Mouse (Mus musculus): ENCODE measurements around the gene Gstm5. TPM values are rescaled to one million over a fixed set of nuclear protein-coding genes. Genes with fewer than 3 reads are reported as not detected.

Gstm5 gene
- polyA plus RNA-seq, 1 experiment from 2014 or later = 270 TPM

DNA sequence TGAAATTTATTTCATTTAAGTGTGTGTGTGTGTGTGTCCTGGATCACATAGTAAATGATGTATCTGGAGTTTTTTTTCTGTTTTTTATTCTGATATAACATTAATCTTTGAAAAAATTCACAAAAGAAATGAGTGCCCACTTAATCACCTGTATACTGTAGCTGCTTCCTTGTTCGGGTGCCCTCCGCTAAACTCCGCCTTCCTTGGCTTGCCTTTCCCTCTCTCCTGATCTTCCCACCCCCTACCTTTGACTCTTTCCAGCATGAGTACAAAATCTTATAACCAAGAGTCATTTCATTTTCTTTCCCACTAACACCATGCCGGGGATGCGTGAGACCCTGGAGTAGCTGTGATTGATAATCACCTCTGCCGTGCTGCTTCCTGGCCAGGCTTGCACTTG lies 36.5 kb downstream of the Gstm5 start:
- H3K36me3 ChIP-seq (ENCODE audit: control insufficient read depth, insufficient read depth, low read length) = no peaks in the 10 kb centered on the region
- H3K9me3 ChIP-seq (ENCODE audit: control insufficient read depth, low read length) = no peaks in the 10 kb centered on the region
- no peak overlapping the region for H3K9ac ChIP-seq (ENCODE audit: low read length)
- ATAC-seq (ENCODE audit: low FRiP score) (0 out of 2 replicates have a peak, but pooled peaks have one; percentile 31), DNase-seq (ENCODE audit: low spot score, missing footprints) (no peak)
- 88% methylated on average over 6 of the region's 6 CpGs for WGBS
- no peak overlapping the region for H3K4me2 ChIP-seq
- no peak overlapping the region for H3K4me3 ChIP-seq (ENCODE audit: low read depth, low read length)
- no peaks in the 10 kb centered on the region for H3K27me3 ChIP-seq (ENCODE audit: control insufficient read depth, insufficient read depth, low read length)
- no peak overlapping the region for H3K27ac ChIP-seq (ENCODE audit: low read depth, low read length)
- H3K4me1 ChIP-seq (ENCODE audit: control insufficient read depth, insufficient read depth, low read length) = peaks cover 5% of the 10 kb centered on the region

DNA sequence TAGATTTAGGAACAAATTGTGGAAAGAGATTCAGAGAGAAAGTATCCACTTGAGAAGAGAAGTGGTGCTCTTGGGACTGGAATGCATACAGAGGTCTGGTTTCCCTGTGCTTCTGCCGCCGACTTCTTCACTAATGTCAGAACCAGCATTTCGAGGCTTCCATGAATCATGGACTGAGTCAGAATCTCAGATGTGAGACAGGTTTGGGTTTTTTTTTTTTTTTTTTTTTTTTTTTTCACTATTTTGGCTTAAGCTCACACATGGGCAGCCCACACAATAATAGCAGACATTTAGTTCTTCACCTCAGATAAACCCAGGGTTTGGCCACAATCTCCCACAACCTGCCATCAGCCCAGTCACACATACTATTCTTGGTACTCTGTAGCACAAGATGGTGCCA lies 39.6 kb downstream of the Gstm5 start:
- Histone ChIP-seq H3K9me3 (ENCODE audit: control insufficient read depth, low read length) (no peaks in the 10 kb centered on the region), H3K27ac (ENCODE audit: low read depth, low read length) (no peak overlapping the region), H3K27me3 (ENCODE audit: control insufficient read depth, insufficient read depth, low read length) (no peaks in the 10 kb centered on the region), H3K4me2 (no peak overlapping the region), H3K4me1 (ENCODE audit: control insufficient read depth, insufficient read depth, low read length) (peaks cover 5% of the 10 kb centered on the region), H3K9ac (ENCODE audit: low read length) (no peak overlapping the region), H3K4me3 (ENCODE audit: low read depth, low read length) (no peak overlapping the region), H3K36me3 (ENCODE audit: control insufficient read depth, insufficient read depth, low read length) (no peaks in the 10 kb centered on the region)
- DNase-seq (ENCODE audit: low spot score, missing footprints) (no peak), ATAC-seq (ENCODE audit: low FRiP score) (no peak)
- 89% methylated on average over 3 of the region's 3 CpGs for WGBS

DNA sequence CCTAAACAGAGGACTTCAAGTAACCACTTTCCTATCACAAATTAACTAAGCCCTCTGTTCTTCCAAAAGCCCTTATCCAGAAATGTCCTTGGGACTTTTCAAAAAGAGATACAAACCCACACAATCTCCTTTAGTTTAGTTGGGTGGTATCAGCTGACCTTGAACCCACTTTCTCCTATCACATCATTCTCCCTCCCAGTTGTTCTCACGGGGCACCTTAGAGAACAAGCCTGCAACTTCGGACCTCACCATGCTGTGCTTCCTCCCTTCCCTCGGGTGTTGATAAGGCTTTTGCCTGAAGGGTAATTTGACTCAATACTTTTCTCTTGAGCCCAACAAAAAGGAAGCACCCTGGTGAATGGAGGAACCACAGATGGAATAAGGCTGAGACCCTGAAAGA lies 40.3 kb downstream of the Gstm5 start:
- Histone ChIP-seq H3K36me3 (ENCODE audit: control insufficient read depth, insufficient read depth, low read length) (no peaks in the 10 kb centered on the region), H3K27me3 (ENCODE audit: control insufficient read depth, insufficient read depth, low read length) (no peaks in the 10 kb centered on the region), H3K4me1 (ENCODE audit: control insufficient read depth, insufficient read depth, low read length) (peaks cover 3% of the 10 kb centered on the region), H3K27ac (ENCODE audit: low read depth, low read length) (no peak overlapping the region), H3K4me3 (ENCODE audit: low read depth, low read length) (no peak overlapping the region), H3K4me2 (no peak overlapping the region), H3K9ac (ENCODE audit: low read length) (no peak overlapping the region), H3K9me3 (ENCODE audit: control insufficient read depth, low read length) (no peaks in the 10 kb centered on the region)
- WGBS = 63% methylated on average over 3 of the region's 3 CpGs
- DNase-seq (ENCODE audit: low spot score, missing footprints) (no peak), ATAC-seq (ENCODE audit: low FRiP score) (no peak)

DNA sequence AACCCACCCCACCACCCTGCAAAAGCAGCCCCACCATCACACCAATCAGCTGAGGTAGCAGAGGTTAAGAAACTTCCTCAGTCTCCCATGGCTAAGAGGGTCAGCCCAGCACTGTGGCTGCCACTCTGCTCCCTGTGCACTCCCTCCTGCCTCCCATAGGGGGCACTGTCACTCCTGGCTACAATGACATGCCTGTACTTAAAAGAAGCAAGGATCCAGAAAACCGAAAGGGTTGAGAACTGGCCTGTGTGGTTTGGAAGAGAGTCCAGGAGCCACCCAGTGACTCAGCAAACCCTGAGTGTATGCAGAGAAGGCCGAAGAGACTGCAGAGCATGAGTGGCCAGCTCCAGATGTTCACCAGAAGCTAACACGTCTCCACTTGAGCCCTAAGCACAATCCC lies 43.8 kb downstream of the Gstm5 start:
- Histone ChIP-seq H3K4me1 (ENCODE audit: control insufficient read depth, insufficient read depth, low read length) (no peaks in the 10 kb centered on the region; the same call in 1 of the 2 replicates), H3K27me3 (ENCODE audit: control insufficient read depth, insufficient read depth, low read length) (no peaks in the 10 kb centered on the region), H3K27ac (ENCODE audit: low read depth, low read length) (no peak overlapping the region), H3K4me3 (ENCODE audit: low read depth, low read length) (no peak overlapping the region), H3K4me2 (no peak overlapping the region), H3K9me3 (ENCODE audit: control insufficient read depth, low read length) (no peaks in the 10 kb centered on the region), H3K36me3 (ENCODE audit: control insufficient read depth, insufficient read depth, low read length) (no peaks in the 10 kb centered on the region), H3K9ac (ENCODE audit: low read length) (no peak overlapping the region)
- DNase-seq (ENCODE audit: low spot score, missing footprints) = peak; percentile 94
- ATAC-seq (ENCODE audit: low FRiP score) = 0 out of 2 replicates have a peak, but pooled peaks have one; percentile 6
- 41% methylated on average over 3 of the region's 3 CpGs for WGBS

DNA sequence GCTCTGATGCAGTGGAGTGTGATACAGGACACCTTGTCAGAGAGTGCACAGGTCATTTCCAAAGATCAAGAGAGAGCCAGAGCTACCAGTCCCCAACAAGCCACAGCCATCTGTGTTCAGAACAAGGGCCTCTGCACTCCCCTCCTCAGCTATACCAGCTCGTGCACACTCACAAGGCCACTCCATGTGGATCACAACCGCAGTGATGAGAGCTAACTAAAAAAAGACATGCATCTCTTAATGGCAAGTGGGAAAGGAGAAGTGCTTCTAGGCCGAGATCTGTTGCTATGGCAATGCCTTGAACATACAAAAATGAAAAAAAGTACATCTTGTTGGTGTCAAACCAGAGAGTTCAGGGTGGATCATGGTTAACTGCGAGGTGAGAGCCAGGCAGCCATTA lies 44.2 kb downstream of the Gstm5 start:
- WGBS = 70% methylated on average over 4 of the region's 4 CpGs

DNA sequence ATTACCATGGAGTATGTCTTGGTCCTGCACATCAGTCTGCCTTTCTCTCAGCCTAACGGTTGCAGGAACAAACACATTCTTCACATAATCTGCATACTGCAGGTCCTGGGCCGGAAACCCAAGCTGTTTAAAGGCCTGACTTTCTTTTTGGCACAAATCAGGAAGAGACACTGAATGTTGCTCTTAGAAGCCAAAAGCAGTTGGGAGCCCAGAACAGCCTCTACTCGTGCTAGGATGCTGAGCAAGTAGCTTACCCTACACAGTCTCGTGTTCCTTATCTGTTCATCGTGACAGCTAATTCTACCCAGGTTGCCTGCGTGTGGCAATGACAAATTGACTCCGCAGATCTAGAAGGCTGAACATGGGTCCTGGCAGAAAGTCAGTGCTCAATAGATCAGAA lies 44.9 kb downstream of the Gstm5 start:
- Histone ChIP-seq H3K27ac (ENCODE audit: low read depth, low read length) (no peak overlapping the region), H3K9me3 (ENCODE audit: control insufficient read depth, low read length) (no peaks in the 10 kb centered on the region), H3K36me3 (ENCODE audit: control insufficient read depth, insufficient read depth, low read length) (no peaks in the 10 kb centered on the region), H3K27me3 (ENCODE audit: control insufficient read depth, insufficient read depth, low read length) (no peaks in the 10 kb centered on the region), H3K9ac (ENCODE audit: low read length) (no peak overlapping the region), H3K4me1 (ENCODE audit: control insufficient read depth, insufficient read depth, low read length) (no peaks in the 10 kb centered on the region; the same call in 1 of the 2 replicates), H3K4me3 (ENCODE audit: low read depth, low read length) (no peak overlapping the region), H3K4me2 (no peak overlapping the region)
- WGBS = 88% methylated on average over 7 of the region's 7 CpGs
- DNase-seq (ENCODE audit: low spot score, missing footprints) (no peak), ATAC-seq (ENCODE audit: low FRiP score) (no peak)

More for the DNA sequence above, 44.2 kb downstream of the Gstm5 start:
- ATAC-seq (ENCODE audit: low FRiP score) (no peak), DNase-seq (ENCODE audit: low spot score, missing footprints) (no peak)
- H3K4me3 ChIP-seq (ENCODE audit: low read depth, low read length) = no peak overlapping the region
- no peaks in the 10 kb centered on the region; the same call in 1 of the 2 replicates for H3K4me1 ChIP-seq (ENCODE audit: control insufficient read depth, insufficient read depth, low read length)
- no peaks in the 10 kb centered on the region for H3K36me3 ChIP-seq (ENCODE audit: control insufficient read depth, insufficient read depth, low read length)
- H3K27ac ChIP-seq (ENCODE audit: low read depth, low read length) = no peak overlapping the region
- H3K4me2 ChIP-seq = no peak overlapping the region
- no peaks in the 10 kb centered on the region for H3K9me3 ChIP-seq (ENCODE audit: control insufficient read depth, low read length)
- no peak overlapping the region for H3K9ac ChIP-seq (ENCODE audit: low read length)
- H3K27me3 ChIP-seq (ENCODE audit: control insufficient read depth, insufficient read depth, low read length) = no peaks in the 10 kb centered on the region

DNA sequence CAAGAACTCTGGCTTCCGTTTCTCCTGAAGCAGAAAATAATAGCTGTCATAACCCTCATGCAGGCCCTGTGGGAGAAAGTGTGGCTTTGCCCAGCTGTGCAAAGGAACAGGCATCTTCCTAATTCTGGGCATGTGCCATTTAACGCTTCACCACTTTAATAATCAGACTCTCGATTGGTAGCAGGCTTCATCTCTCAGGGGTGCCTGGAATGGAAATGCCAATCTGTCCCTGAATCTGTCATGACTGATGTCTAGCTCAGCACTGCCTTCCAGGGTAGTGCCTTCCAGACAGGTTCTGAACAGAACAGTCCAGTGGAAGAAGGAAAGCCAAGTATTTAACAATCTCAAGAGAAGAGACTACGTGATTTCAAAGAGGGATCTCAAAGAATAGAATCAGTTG lies 45.6 kb downstream of the Gstm5 start:
- Histone ChIP-seq H3K4me1 (ENCODE audit: control insufficient read depth, insufficient read depth, low read length) (no peaks in the 10 kb centered on the region; the same call in 1 of the 2 replicates), H3K9ac (ENCODE audit: low read length) (no peak overlapping the region), H3K27ac (ENCODE audit: low read depth, low read length) (no peak overlapping the region), H3K4me3 (ENCODE audit: low read depth, low read length) (no peak overlapping the region), H3K4me2 (no peak overlapping the region), H3K9me3 (ENCODE audit: control insufficient read depth, low read length) (no peaks in the 10 kb centered on the region), H3K36me3 (ENCODE audit: control insufficient read depth, insufficient read depth, low read length) (no peaks in the 10 kb centered on the region), H3K27me3 (ENCODE audit: control insufficient read depth, insufficient read depth, low read length) (no peaks in the 10 kb centered on the region)
- 83% methylated on average over 4 of the region's 4 CpGs for WGBS
- no peak for DNase-seq (ENCODE audit: low spot score, missing footprints)
- no peak for ATAC-seq (ENCODE audit: low FRiP score)

DNA sequence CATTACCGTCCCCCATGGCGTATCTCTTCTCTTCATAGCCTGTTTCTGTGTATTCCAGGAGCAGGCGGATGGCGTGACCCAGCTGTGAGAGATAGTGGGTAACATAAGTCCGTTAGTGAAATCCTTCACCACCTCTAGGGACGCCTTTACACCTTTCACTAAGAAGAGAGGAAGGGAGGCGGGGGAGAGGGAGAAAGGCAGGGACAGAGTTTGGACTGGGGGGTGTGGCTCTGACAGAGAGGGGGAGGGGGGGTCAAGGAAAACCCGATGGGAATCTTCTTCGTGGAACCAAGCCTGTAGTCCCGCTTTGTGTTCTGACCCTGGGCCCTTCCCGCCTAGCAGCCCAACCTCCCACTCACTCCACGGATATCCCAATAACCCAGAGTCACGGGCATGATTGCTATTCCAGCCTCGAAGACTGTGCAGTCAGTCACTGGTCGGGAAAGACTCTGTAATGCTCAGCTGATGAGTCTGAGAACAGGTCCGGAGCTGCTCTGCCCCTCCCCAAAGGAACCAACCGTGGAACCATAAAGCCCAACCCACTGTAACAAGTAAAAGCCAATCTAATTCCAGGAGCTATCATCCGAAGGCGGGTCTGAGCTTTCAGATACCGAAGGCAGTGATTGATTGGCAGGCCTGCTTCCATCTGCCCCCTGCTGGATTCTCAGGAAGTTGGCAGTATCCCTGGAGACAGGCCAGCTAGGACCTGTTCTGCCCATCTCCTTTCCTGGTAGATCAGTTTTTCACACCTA lies 47.8 kb downstream of the Gstm5 start, which contains the start of gene Gstm6:
TSS of gene Gstm6 (minus strand) at position 511 of the 752 bp plus-strand sequence.
- Histone ChIP-seq H3K4me3 (ENCODE audit: low read depth, low read length) (peak within 1 kb of the TSS; percentile 25), H3K27me3 (ENCODE audit: control insufficient read depth, insufficient read depth, low read length) (no peaks in the 10 kb centered on the region), H3K4me1 (ENCODE audit: control insufficient read depth, insufficient read depth, low read length) (no peaks in the 10 kb centered on the region; the same call in 1 of the 2 replicates), H3K36me3 (ENCODE audit: control insufficient read depth, insufficient read depth, low read length) (no peaks in the 10 kb centered on the region), H3K4me2 (peak within 1 kb of the TSS; percentile 49), H3K9ac (ENCODE audit: low read length) (peak within 1 kb of the TSS; percentile 54), H3K27ac (ENCODE audit: low read depth, low read length) (no peak within 1 kb of the TSS), H3K9me3 (ENCODE audit: control insufficient read depth, low read length) (no peaks in the 10 kb centered on the region)
- peak; percentile 86 for ATAC-seq (ENCODE audit: low FRiP score)
- no peak for DNase-seq (ENCODE audit: low spot score, missing footprints)
- 17% methylated on average over 19 of the region's 20 CpGs for WGBS

DNA sequence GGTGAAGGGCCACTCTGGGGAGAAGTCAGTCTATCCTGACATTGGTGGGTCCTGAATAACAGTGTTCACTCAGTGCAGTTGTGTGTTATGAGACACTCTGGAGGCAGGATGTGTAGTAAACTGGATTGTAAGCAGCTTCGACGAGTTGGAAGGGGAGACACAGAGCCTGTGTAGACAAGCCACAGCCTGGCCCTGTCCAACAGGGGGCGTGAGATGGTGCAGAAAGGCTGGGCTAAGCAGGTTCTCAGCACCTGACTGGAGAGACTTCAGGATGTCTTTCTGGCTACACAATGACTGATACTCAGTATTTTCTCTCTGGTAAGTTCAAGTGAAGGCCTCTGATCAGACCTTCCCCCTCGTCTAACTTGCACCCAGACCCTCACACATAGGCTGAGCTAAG lies 50.1 kb downstream of the Gstm5 start:
- DNase-seq (ENCODE audit: low spot score, missing footprints) (peak; percentile 44), ATAC-seq (ENCODE audit: low FRiP score) (no peak)
- Histone ChIP-seq H3K4me3 (ENCODE audit: low read depth, low read length) (no peak overlapping the region), H3K9ac (ENCODE audit: low read length) (no peak overlapping the region), H3K36me3 (ENCODE audit: control insufficient read depth, insufficient read depth, low read length) (no peaks in the 10 kb centered on the region), H3K27ac (ENCODE audit: low read depth, low read length) (no peak overlapping the region), H3K9me3 (ENCODE audit: control insufficient read depth, low read length) (no peaks in the 10 kb centered on the region), H3K4me2 (no peak overlapping the region), H3K4me1 (ENCODE audit: control insufficient read depth, insufficient read depth, low read length) (no peaks in the 10 kb centered on the region; the same call in 1 of the 2 replicates), H3K27me3 (ENCODE audit: control insufficient read depth, insufficient read depth, low read length) (no peaks in the 10 kb centered on the region)
- WGBS = 52% methylated on average over 4 of the region's 4 CpGs

Data from midbrain, embryonic 11.5 days (tissue).